Mouse (Mus musculus): ENCODE data around the gene Uevld.
A peak's percentile ranks its signal among the peaks of the same experiment; 100 is the strongest.
"Not testable (repeated sequence)": the region's sequence is repeated elsewhere in the genome, so short reads cannot be mapped to it uniquely, and the experiment has no call there.

Uevld gene

DNA sequence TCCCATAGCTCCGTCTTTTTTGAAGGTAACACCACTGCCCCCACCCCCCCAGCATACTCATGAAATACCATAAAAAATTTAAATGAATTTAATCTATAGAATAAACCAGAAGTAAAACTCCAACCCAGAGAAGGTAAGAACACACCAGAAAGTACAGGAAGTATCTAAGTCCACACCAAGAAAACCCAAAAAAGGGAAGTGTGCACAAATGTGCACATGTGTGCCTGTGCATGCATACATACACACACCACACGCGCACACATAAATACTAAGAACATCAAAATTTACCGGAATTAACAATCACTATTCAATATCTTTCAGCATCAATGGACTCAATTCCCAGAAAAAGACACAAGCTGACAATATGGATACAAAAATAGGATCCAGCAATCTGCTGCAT, 11.6 kb upstream of the Uevld start:
- DNase-seq (ENCODE audit: low spot score) = no peak

DNA sequence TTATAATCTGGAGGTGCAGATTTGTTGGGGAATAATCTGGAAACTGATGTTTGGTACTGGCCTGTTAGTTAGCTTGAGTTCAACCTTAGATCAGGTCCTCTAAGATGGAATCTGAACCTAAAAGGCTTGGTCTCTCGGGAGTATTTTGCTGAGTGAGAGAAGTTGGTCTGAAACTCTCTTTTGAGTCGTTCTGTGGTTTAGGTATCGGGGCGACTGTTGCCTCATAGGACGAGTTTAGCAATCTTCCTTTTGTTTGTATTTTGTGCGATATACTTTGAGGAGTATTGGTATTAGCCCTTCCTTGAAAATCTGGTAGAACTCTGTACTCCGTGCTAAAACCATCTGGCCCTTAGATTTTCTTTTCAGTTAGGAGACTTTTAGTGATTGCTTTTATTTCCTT, 5.7 kb upstream of the Uevld start:
- DNase-seq (ENCODE audit: low spot score) = no peak

DNA sequence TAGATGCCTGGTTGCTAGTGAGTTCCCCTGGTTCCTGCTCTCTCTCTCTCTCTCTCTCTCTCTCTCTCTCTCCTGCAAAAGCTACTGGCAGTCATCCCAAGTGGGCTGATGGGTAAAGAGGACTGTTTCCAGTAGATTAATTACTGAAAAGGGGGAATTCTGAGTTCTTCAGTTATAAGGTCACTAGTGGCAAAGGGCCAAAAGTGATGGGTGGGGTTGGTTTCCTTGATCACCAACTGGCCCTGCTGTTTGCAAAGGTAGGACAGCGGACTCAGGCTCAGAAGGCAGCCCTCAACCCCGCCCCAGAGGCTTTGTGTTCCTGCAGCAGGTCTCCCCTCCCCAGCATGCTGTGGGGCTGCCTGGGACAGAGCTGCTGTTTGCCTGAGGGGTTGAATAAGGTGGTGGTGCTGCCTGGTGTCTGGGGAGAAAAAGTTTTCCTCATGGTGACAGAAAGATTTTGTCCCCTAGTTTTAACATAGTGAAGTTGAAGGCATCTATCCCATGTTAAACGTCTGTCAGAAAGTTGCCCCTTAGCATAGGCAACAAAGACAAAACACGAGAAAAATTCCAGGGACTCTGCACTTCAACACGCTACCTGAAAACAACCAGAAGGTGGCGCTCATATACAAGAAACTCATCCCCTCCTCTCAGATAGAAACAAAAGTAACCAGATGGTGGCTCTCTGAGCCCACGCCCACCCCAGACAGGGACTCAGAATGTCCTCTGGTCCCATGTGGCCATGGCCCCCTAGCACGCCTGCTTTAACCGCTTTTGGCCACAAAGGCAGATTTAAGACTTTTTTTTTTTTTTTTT, 4.7 kb upstream of the Uevld start:
- DNase-seq (ENCODE audit: low spot score) = peak; percentile 63

DNA sequence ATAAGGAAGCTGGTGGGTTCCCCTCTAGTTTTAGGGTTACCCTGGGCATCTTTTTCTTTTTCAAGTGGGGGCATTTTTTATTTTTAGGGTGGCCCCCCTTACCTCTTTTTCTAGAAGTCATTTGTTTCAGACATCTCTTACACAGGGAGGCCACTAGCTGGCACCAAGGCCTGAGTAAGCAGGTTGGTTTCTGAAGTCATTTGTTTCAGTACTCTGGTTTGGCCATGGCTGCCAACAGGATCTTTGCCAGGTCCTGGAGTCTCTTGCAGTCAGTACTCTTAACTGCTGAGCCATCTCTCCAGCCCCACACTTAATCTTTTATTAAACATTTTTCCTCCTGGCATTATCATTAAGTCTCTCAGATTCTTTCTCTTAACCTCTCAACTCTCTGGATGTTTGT, 3.8 kb upstream of the Uevld start:
- no peak for DNase-seq (ENCODE audit: low spot score)

DNA sequence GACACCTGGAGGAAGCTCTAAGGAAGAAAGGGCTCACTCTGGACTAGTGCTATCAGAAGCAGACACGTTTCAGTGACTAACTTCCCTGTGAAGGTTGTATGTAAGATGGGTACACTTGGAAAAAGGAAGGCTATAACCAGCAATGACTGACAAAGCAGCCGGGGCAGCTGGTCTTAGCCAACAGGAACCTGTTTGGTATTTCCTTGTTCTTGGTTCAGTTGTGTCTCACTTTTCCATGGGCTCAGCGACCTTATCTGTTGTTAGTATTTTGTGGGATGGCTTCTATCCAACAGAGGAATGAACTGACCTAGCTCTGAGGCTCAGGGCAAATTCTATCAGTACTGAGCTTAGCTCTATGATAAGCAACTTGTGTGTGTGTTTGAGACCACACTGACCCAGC, 2.7 kb upstream of the Uevld start:
- DNase-seq (ENCODE audit: low spot score) = no peak

DNA sequence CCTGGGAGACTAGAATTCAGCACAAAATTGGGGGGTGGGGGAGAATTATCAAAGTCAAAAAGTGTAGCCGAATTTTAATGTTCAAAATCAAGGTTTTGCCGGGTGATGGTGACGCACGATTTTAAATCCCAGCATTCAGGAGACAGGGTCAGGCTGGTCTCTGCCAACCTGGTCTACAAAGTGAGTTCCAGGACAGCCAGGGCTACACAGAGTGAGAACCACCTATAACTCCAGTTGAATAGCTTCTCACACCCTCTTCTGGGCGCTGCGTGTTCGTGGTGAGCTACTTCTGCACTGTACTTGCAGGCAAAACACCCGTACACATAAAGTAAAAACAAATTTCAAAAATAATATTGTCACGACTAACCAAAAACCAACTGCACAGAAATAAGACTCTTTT, 526 bp upstream of the Uevld start:
- DNase-seq (ENCODE audit: low spot score) = no peak

DNA sequence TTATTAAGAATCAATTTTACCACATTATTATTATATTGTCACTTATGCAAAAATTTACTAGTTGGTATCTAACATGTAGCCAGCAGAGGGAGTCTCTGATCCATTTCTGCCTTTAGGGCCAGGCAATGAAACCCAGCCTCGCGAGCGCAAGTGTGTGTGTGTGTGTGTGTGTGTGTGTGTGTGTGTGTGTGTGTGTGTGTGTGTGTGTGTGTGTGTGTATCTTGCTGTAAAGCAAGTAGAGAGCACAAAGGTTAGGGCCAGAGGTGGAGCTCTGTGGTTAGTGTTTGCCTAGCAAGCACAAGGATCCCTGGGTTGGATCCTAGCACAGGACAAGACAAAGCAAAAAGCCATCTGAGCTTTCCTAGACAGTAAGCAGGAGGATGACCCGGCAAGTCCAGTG, 22.5 kb downstream of the Uevld start:
- peak; percentile 15 for DNase-seq (ENCODE audit: low spot score)

DNA sequence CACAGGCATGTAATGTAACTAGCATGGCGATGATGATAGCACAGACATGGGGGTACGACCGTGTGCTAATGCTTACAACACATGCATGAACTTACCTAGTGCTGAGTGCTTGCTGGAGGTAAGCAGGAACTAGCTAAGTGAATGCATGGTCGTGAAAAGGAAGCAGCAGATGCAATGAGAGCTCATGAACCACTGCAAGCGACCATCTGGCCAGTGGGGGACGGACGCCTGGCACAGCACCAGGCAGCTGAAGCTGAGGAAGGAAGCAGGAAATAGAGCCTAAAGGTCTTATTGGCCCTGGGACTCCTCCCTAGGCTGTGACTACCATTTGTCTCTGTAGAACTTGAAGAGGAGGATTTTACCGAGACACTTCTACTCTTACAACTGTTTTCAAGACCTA, 23.5 kb downstream of the Uevld start:
- DNase-seq (ENCODE audit: low spot score) = no peak

DNA sequence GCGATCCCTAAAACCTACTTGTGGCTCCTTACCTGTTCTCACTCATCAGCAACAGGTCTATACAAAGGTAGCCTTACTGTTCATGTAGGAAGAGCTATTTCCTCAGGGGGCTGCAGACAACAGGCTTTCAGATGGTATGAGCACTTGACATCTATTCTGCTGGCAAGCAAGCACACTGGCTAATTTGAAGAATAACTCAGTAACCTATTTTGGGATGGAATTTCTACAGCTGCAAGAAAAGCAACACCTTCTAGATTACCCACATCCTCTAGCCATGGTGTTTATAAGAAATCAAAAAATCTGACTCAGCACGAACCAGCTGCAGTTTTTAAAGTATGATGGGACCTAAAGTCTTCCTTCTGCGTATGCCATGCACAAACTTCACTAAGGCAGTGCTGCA, 27.0 kb downstream of the Uevld start:
- DNase-seq (ENCODE audit: low spot score) = no peak

DNA sequence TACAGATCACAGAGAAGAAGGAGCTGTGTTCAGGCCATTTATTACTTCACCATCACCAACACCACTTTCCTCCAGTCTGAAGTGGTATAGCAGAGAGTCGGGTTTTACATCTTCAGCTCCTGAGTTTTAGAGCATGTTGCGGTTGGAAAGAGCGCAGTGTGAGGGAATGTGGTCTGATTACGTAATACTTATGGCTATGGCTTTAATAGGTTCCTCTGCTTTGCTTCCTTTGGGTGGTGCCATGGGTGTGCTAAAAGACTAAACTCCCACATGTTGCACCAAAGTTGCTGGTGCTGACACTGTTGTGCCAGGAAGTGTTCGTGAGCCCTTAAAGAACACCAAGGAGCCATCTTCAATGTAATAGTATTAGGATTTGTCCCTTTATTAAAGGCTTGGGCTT, 30.0 kb downstream of the Uevld start:
- no peak for DNase-seq (ENCODE audit: low spot score)

DNA sequence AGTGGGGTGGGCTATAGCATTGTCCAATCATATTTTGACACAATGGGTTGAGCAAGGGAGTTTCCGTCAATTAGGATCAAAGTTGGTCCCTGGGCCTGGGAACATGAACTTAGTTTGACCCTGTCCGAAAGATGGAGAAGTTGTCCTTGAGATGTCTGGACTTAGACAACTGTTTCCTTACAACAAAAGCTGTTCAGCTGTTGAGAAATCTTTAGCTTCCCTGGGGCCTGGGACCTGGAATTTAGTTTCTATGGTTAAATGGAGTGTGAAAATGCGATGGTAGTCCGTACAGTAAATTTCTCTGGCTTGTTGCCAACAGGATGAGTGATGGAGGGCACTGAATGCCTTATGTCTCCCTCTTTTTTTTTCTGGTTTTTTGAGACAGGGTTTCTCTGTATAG, 36.3 kb downstream of the Uevld start:
- DNase-seq (ENCODE audit: low spot score) = no peak

DNA sequence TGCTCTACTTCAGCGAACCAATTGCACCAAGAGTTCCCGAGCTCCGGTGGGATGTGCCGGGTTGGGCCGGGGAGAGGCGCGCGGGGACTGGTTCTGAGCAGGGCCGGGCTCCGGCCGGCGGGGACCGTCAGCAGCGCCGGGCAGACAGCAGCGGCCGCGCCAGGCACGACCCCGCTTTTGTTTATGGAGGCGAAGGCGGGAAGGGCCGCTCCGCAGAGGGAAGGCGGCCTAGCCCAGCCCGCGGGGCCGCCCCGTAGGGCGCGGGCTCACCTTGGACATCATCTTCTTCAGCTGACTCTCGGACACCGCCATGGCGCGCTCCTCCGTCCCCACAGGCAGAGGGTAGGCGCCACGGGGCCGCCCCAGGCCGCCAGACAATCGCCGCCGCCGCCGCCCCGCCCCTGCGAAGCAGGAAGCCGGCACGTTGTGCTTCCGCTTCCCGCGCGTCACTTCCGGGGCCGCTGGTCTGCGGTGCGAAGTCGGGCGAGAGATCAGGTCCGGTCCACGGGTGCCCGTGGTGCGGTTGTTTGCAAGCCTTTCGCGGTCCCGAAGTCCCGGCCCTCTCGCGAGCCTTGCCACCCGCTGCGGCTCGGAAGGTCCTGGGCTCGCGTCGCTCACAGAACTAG, 38.7 kb downstream of the Uevld start, which contains the start of gene Tsg101:
Gene Tsg101, minus strand, starts transcription at position 419 of the 626 bp plus-strand sequence.
- peak; percentile 91 for DNase-seq (ENCODE audit: low spot score)

DNA sequence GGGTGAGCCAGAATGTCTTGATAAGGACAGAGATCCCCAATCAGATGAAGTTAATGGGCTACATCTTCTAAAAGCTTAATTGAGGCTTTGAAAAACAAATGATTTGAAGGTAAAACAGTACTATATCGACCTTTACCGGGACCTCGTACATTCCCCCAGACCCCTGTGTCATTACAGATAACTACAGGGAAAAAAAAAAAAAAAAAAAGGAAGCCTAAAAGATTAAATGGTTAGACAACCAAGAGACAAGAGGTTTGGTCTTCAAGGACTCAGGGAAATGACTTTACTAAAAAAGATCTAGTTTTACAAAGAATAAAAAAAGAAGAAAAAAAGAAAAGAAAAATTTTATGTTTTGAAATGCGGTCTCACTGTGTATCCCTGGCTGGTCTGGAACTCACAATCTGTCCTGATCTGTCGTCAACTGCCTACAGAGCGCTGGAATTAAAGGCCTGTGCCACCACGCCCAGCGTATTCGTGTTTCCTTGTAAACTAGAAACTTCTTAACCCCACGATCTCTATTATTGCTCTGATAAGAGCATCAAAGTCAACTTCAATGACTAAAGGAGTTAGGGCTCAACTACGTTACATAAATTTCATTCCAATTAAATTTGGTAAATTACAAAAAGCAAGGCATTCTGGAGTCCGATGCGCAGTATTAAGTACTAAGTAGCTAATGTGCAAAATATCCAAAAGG, 39.5 kb downstream of the Uevld start:
- no peak for DNase-seq (ENCODE audit: low spot score)

DNA sequence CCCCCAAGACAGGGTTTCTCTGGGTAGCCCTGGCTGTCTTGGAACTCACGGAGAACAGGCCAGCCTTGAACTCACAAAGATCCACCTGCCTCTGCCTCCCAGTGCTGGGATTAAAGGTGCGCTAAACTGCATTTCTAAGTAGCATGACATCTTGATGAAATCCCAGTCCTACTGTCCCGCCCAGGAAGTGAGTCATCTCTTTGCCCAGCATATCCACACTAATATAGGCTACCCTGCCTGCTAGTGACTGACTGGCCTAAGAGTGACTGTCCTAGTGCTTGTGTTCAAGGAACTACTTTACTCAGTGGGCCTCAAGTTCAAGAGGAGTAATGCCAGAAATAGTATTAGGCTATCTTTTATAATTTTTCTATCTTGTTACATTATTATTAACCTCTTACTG, 42.0 kb downstream of the Uevld start:
- no peak for DNase-seq (ENCODE audit: low spot score)

DNA sequence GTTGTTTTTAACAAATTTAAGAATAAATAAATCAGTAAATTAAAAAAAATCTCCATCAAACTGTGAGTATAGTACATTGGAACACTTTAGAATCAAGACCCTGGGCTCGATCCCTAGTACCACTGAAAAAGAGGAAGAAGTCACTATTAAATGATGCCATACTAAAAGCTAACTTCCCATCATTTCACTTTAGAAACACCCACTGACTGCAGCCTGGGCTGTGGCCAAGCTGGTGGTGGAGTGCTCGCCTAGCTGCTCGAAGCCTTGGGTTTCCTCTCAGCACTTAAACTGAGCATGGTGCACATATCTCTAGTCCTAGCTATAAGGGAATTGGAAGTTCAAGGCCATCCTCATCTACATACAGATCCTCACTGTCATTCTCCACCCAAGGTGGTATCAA, 47.1 kb downstream of the Uevld start:
- no peak for DNase-seq (ENCODE audit: low spot score)

DNA sequence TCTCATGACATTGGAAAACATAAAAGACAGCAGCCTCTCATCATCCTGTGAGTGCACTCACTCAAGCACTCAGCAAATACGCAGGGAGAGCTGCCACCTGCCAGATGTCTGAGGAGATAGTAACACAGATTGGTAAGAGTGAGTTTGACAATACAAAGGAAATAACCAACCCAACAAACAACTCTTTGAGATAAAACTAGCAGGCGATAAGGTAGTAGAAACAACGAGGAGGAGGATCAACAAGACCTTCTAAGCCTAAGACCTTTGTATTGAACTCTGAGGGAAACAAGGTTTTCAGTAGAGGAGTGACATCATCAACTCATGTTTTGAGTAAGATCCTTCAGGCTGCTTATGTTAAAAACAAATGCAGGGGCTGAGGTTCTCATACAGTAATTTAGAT, 59.0 kb downstream of the Uevld start:
- DNase-seq (ENCODE audit: low spot score) = no peak

DNA sequence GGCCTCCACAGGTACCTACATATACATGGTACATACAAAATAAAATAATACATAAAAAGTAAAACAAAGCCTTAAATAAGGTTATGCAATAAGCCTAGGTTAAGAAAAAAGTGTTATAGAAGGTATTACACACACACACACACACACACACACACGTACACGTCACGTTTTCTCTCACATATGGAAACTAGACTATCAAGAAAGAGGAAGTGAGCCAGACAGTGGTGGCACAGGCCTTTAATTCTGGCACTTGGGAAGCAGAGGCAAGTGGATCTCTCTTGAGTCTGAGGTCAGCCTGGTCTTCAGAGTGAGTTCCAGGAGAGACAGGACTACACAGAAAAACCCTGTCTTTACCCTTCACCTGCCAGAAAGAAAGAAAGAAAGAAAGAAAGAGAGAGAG, 62.8 kb downstream of the Uevld start:
- no peak for DNase-seq (ENCODE audit: low spot score)

DNA sequence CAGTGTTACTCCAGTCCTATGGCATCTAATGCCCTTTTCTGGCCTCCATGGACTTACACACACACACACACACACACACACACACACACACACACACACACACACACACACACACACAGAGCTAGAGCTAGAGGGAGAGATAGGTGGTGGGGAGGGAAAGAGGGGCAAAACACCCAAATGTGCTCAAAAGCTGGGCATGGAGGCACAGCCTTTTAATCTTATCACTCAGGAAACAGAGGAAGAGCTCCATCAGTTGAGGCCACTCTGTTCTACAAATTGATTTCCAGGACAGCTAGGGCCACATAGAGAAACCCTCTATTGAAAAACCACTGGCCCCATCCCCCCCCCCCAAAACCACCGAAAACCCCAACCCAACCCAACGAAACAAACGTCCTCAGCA, 75.0 kb downstream of the Uevld start:
- no peak for DNase-seq (ENCODE audit: low spot score)

DNA sequence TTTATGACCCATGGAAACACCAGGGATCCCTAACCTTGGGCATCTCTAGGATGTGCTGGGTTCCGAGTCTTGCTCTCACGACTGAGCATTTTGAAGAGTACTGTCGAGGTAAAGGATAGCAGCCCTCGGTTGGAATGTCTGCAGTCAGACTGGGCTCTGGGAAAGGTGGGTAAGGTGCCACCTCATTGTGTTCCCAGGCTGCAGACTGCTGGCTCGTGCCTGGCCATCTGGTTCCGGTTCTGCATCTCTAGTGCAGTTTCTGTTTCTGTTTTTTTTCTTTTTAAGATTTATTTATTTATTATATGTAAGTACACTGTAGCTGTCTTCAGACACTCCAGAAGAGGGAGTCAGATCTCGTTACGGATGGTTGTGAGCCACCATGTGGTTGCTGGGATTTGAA, 76.4 kb downstream of the Uevld start:
- DNase-seq (ENCODE audit: low spot score) = not testable (repeated sequence)

DNA sequence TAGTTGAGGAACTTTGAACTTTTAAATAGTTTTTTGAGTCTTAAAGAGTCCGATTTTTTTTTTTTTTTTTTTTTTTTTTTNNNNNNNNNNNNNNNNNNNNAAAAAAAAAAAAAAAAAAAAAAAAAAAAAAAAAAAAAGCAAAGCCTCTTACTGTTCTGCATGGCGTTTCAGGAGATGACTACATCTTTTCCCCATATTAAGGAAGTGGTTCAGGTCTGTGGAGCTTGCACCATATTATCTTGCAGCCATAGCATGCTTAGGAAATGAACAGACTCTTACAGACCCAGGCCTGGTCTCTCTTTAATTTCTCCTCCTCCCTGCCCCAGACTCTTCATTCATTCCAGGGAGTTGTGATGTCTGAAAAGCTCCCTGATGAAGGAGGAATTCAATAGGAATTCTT, 77.3 kb downstream of the Uevld start:
- DNase-seq (ENCODE audit: low spot score) = no peak

DNA sequence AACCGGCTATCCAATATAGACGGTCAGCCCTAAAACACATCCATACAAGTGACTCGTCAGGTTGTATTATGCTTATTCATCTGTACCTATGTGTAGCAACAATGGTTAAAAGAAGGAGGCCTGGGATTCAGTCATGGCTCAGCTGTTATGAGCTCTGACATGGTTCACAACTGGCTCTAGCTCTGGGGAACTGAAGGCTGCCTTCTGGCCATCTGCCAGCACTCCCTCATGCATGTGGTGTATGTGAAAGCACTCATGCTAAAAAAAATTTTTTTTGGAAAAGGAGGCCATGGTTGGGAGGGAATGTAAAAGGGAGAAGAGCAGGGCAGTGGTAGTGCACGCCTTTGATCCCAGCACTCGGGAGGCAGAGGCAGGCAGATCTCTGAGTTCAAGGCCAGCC, 78.5 kb downstream of the Uevld start:
- no peak for DNase-seq (ENCODE audit: low spot score)

DNA sequence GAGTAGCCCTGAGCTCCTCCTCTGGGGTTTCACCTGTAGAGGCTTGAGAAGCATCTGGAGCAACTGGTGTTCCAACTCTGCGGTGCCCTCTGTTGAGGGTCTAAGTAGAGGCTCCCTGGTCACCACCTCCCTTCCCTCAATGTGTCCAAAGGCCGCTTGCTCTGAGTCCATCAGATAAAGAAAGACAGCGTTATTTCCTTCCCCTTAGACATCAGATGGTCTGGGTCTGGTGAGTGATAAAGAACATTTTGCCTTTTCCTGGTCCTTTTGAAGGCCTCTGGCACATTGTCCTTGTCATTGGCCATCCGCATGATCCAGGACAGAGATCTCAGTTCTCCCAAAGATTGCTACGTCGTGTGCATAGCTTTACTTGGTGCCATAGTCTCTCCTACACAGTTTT, 81.1 kb downstream of the Uevld start:
- no peak for DNase-seq (ENCODE audit: low spot score)

DNA sequence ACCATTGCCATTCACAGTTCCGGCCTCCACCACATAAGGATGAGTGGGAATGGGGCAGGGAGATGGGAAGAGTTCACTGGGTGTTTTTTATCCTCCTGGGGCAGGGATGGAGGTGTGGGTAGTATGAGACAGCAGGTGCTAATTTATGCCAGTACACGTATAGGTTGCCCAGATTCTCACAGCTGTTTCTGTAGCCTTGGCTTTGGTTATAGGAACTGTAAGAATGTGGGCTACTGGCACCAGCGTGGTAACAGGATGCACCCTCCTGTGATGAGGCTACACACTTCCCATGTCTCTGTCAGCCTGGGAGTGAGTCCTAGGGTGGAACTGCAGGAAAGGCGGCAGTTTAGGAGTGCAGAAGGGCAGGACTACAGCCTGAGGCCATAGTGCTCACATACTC, 81.5 kb downstream of the Uevld start:
- no peak for DNase-seq (ENCODE audit: low spot score)

Data from T-cell, adult 2 months (primary cell).